In genomic region chr12:39920466-39920913, GRCm38 (mm10) we compare ENCODE assay signal across 8 mouse cellular contexts.
DNase-seq lines count a peak whose midpoint lies in the region; ATAC-seq and TF ChIP-seq lines count a peak whose summit lies in the region.

No protein-coding gene starts in this region.

- no peak overlapping the region for H3K9ac ChIP-seq in limb, embryonic 15.5 days
- H3K9ac ChIP-seq in neural tube, embryonic 14.5 days (replicated peaks; ENCODE audit: low read depth, low read length): no peak overlapping the region

- H3K27ac ChIP-seq in gastrocnemius, adult 2 months: no peak overlapping the region
- H3K27ac ChIP-seq in limb, embryonic 15.5 days: no peak overlapping the region
- no peak overlapping the region; the same call in 1 of the 2 replicates for H3K27ac ChIP-seq in neural tube, embryonic 14.5 days (ENCODE audit: low read depth, low read length)

- 13% methylated on average over 8 of the region's 8 CpGs for WGBS in limb, embryonic 15.5 days
- 6% methylated on average over 8 of the region's 8 CpGs for WGBS in neural tube, embryonic 14.5 days

- intact Hi-C loops in gastrocnemius, adult 2 months (cut with DNase I): loop anchor here (5.0 kb wide), 1 partner anchor 92 kb away; no protein-coding TSS in a partner anchor

- no peaks in the 10 kb centered on the region for H3K27me3 ChIP-seq in limb, embryonic 15.5 days
- no peaks in the 10 kb centered on the region for H3K27me3 ChIP-seq in neural tube, embryonic 14.5 days (ENCODE audit: control insufficient read depth, insufficient read depth, low read length)

- peak; percentile 83 for ATAC-seq in common myeloid progenitor, adult 5-6 weeks (replicated peaks; ENCODE audit: low read depth, poor library complexity, severe bottlenecking)
- peak; percentile 55; the same call in 1 of the 2 replicates for ATAC-seq in limb, embryonic 15.5 days (ENCODE audit: insufficient number of reproducible peaks, low FRiP score, low TSS enrichment, low read depth)
- peak; percentile 92 for ATAC-seq in neural tube, embryonic 14.5 days (ENCODE audit: low read depth)

- no peak for TF ChIP-seq CTCF in gastrocnemius, adult 2 months (IDR thresholded peaks at IDR 0.05)

- H3K9me3 ChIP-seq in limb, embryonic 15.5 days: no peaks in the 10 kb centered on the region
- H3K9me3 ChIP-seq in neural tube, embryonic 14.5 days (ENCODE audit: control insufficient read depth, low read length): no peaks in the 10 kb centered on the region

- H3K4me3 ChIP-seq in gastrocnemius, adult 2 months: no peak overlapping the region
- H3K4me3 ChIP-seq in limb, embryonic 15.5 days: no peak overlapping the region
- H3K4me3 ChIP-seq in neural tube, embryonic 14.5 days (ENCODE audit: low read depth, low read length): no peak overlapping the region

- peaks cover 4% of the 10 kb centered on the region for H3K4me1 ChIP-seq in limb, embryonic 15.5 days
- no peaks in the 10 kb centered on the region for H3K4me1 ChIP-seq in neural tube, embryonic 14.5 days (ENCODE audit: control insufficient read depth, insufficient read depth, low read length)

- no peaks in the 10 kb centered on the region for H3K36me3 ChIP-seq in limb, embryonic 15.5 days
- H3K36me3 ChIP-seq in neural tube, embryonic 14.5 days (ENCODE audit: control insufficient read depth, insufficient read depth, low read length): no peaks in the 10 kb centered on the region

- peak; percentile 31 for DNase-seq in gastrocnemius, adult 2 months
- no peak for DNase-seq in gastrocnemius, adult 8-10 months (ENCODE audit: low spot score in 2 of 2)
- DNase-seq in gastrocnemius, postnatal 25 days: peak; percentile 6
- peak; percentile 73 for DNase-seq in kidney, adult 11 months
- no peak for DNase-seq in thymus, adult 18-20 months

- no peak overlapping the region for H3K4me2 ChIP-seq in limb, embryonic 15.5 days
- no peak overlapping the region for H3K4me2 ChIP-seq in neural tube, embryonic 14.5 days (ENCODE audit: low read depth, low read length)

Comparison
In these comparisons a context has a peak if more than half of its experiments do, and no peak if none do; other contexts are left out.
1. DNase-seq: peak in gastrocnemius, adult 2 months (single experiment), gastrocnemius, postnatal 25 days (single experiment) and kidney, adult 11 months (single experiment); none in gastrocnemius, adult 8-10 months (0 of 2) and thymus, adult 18-20 months (0 of 2).
2. Peak in every context shown above with its lines, with median percentiles within 50 percentile points of each other: ATAC-seq.